Mouse (Mus musculus) retina, postnatal 7 days (tissue): ENCODE results near the gene Armc3.

Experiments used
- DNase-seq: peaks from one replicate; pipeline ENCODE4 v3.0.0-alpha.2; 2012; ENCODE audit warnings: low read depth, low spot score

Armc3 gene

DNA sequence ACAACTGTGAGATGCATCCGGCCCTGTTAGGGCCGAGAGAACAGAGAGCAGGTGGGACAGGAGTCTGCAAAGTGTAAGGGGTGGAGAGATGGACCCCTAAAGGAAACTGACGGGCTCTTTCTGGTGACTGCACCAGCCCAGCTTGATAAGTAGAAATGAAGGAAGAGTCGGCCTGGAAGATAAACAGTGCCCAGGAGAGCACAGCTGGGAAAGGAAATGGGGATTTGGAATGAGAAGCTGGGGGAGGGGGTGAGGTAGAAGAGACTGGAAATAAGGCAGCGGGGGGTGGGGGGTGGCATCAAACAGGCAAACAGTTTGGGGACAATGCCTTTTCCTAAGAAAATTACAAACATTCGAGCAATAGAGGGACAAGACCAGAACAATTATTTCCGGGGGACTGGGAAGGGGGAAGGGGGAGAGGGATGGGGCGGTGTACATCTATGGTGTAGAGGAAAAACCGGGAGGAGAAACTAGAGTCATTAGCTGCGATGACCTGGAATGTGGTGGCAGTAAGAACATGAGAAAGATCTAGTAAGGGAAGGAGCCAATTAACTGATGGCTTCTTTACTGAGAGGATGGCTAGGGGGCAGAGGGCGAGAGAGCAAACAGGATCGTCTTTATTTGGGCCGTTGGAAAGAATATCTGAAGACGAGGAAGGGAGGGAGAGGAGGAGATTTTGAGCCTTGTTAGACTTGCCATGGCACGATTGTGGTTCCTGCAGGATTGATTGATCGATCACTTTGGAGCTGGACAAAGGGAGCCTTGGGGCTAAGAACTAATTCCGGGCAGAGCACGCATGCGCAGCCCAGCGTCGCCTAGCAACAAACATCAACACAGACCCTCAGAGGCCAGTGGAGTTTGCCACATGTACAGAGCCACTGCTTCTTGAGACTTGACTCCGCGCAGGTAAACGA, at the start of gene Armc3:
Armc3 (plus strand) TSS at position 851 of the 914 bp plus-strand sequence.
- DNase-seq = peak; percentile 66

GRCm38 (mm10) chr2:19152687-19153086, 46.4 kb upstream of the Armc3 start:
- DNase-seq = no peak

DNA sequence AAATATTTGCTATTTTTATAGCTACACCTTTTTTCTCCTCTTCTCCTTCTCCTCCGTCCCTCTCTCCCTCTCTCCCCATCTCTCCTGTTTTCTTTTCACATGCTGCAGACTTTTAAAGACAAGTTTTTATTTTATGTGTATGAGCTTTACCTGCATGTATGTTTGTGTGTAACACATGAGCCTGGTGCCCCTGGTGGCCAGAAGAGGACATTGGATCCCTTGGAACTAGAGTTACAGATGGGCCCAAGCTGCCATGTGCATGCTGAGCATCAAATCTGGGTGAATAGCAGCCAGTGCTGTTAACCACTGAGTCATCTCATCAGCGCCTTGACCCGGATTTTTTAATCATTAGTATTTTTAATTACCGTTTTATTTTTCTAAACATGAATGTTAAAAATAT, 42.9 kb upstream of the Armc3 start:
- DNase-seq = no peak

DNA sequence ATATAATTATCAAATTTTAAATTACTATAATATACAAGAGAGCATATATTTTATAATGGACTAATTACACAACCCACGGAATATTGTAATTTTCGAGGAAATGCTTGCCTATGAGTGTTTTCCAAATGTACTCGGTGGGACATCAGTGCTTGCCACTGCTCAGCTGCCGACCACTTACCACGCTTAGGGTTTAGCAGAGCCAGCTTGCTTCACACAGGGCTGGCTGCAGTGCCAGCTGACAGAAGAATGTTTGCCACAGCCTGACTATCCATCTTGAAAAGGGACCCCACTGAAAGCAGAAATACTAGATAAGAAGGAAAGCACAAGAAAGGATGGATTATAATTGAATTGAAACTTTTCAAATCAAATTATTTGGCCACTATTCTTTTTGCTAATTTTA, 39.6 kb upstream of the Armc3 start:
- no peak for DNase-seq

DNA sequence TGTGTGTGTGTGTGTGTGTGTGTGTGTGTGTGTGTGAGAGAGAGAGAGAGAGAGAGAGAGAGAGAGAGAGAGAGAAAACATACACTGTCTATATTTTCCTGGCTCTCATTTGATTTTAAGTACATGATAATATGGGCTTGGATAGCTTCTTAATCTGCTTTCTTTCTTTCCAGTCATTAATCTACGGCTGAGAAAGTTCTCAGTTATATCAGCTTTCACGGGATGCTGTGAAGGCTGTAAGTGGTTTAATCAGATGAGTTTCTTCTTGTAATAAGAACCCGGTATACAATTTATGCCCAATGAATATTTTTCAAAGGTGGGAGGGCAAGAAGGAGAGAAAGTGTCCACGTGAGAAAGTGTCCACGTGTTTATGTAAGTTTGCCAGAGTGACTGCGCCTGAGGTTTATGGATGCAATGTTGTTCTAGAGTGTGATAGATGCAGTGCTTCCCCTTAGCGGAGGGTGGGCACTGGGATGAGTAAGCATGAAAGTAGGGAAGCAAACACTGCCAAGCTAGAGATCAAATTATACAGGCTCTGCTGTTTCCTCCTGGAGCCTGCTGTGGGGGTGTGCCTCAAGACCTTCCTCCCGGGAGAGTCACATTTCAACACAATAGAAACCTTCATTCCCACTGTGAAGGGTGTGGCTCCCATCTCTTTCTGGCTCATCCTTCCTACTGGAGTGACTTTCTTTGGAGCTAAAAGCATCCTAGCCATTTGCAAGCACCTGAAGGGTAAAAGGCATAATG, 38.6 kb upstream of the Armc3 start:
- no peak for DNase-seq

DNA sequence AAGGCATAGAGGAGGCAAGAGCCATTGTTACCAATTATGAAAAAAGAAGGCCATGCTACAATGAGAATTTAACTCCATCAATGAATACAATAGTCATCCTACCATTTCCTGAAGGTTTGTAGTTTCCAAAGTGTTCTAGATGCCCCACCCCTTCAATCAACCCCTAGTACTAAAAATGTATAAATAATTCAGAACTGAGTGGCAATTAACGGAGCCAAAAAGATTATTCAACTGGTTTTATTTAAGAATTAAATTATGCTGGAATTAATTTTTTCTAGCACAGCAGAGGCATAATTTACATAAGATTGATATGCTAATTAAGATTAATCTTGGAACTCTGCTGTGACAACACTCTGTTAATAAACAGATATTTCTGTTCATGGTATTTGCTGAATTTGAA, 34.9 kb upstream of the Armc3 start:
- no peak for DNase-seq

- no peak for DNase-seq
Measured at GRCm38 (mm10) chr2:19176827-19177236, 22.3 kb upstream of the Armc3 start.

DNA sequence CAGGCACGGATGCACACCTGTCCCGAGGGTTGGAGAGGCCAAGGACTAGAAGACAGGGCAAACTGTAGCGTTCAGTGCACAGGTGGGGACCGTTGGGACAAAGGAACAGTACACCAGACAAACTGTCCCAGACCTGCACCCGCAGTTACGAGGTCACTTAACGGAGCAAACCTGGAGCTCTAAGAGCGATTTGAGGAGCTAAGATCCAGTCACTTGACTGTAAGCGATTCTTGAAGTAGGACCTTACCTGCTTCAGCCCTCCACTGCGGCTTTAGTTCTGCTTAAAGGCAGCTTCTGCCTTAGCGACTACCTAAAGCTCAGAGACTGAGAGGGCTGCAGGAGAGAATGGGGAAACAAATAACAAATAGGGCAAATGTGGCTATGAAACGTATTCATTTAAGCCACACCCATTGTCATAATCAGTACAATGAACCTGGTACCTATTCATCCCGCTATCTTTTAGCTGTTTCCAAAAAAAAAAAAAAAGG, 308 bp downstream of the Armc3 start:
- DNase-seq = no peak

GRCm38 (mm10) chr2:19200112-19200511, 1.0 kb downstream of the Armc3 start:
- no peak for DNase-seq

DNA sequence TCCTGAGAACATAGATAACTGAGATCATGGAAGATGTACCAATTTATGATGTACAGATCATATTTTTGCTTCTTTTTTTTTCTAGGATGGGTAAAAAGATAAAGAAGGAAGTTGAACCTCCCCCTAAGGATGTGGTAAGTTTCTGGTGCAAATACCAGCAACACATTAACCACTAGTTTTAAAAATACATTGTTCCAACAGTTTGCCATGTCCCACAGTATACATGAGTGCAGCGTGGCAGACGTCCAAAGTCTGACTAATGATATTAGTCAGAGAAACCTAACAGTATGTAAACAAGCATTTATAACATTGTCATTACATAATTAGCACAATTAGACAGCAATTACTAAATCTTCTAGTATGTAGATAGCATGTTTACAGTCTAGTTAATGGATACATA, 2.6 kb downstream of the Armc3 start:
- DNase-seq = no peak

GRCm38 (mm10) chr2:19234305-19234704, 35.2 kb downstream of the Armc3 start:
- DNase-seq = no peak

GRCm38 (mm10) chr2:19235193-19235592, 36.1 kb downstream of the Armc3 start:
- no peak for DNase-seq

- no peak for DNase-seq
Measured at GRCm38 (mm10) chr2:19235614-19236013, 36.5 kb downstream of the Armc3 start.

- no peak for DNase-seq
Measured at GRCm38 (mm10) chr2:19238771-19239170, 39.7 kb downstream of the Armc3 start.

DNA sequence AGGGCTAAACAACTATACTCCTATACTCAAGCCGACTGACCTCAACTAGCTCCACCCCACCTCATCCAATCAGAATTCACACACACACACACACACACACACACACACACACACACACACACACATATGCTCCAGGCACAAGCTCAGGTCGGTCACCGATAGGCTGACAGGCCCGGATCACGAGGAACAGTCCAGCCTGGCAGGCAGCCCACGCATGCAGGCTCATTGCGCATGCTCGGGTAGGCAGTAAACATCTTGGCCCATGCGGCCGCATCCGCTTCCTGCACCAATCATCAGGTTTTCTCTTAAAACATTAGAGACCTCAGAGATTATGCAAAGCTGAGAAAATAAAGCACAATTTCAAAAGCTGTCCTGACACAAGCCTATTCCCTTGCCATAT, 50.5 kb downstream of the Armc3 start:
- no peak for DNase-seq

DNA sequence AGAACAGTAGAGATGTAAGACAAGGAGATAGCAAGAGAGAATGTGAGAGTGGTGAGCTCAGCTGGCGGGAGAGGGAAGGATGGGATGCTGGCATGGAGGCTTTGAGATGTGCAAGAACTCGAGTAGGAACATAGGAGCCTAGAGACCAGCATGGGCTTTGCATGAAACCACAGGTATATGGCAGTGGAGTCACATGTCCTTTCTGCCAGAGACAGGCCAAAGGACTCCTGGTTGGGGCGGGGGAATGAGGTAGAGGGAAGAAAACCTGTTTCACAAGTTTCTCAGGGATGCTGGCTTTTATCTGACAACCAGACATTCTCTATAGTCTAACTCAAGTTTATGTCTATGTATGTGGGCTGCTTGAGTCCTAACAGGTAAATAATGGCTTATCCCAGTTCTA, 55.9 kb downstream of the Armc3 start:
- no peak for DNase-seq

- DNase-seq = no peak
Measured at GRCm38 (mm10) chr2:19257255-19257654, 58.2 kb downstream of the Armc3 start.

DNA sequence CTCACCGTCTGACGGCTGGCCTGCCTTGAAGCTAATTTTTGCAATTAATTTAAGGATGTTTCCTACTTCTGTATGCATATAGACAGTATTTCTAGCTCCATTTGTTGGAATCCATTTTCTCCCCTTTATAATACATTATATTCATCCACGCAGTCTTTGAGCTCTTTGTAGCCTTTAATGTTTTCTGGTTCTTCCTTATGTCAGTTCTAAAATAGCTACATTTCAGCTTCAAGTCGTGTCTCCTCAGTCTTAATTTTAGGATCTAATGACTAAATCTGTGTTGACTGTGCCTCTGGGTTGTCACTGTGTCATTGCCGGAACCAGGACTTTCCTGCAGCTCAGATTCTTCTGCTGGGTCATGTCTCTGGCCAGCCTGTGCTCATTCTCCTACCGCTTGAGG, 61.3 kb downstream of the Armc3 start:
- no peak for DNase-seq

DNA sequence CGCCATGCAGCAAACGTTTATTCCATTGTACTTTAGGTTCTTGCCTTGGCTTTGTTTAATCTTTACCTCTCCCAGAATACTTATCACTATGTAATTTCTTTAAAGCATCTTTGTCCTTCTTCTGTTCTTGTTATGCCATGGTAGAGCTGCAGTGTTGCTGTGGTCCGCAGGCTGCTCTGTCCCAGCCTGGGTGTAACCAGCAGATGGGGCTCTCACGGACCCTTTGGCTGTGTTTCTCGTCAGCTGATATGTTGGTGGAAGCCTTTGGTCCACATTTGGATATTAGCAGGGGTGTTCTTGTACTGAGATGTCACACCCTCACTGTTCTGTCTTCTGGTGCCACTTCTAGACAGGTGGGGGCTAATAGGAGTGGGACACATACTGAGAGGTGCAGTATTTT, 64.3 kb downstream of the Armc3 start:
- no peak for DNase-seq

GRCm38 (mm10) chr2:19265834-19266233, 66.7 kb downstream of the Armc3 start:
- DNase-seq = no peak

DNA sequence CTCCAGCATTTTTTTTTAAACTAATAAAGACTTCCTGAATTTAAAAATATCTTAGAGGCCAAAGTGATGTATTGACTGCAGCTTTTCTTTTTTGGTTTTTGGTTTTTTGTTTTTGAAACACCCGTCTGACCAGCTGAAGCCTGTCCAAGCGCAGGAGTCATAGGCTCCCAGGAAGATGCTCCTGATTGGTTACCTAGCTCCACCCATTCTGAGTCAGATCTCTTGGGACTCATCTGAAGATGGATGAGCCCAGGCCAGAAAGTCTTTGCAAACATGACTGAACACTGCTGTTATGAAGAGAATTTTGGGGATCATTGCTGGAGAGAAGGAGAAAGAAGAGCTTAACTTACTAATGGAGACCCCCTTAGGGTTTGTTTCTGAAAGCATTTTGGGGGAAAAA, 68.3 kb downstream of the Armc3 start:
- DNase-seq = no peak

- DNase-seq = no peak
Measured at GRCm38 (mm10) chr2:19269955-19270354, 70.9 kb downstream of the Armc3 start.

- no peak for DNase-seq
Measured at GRCm38 (mm10) chr2:19270709-19271120, 71.6 kb downstream of the Armc3 start.
